Mouse (Mus musculus): ENCODE results near the gene Lcn5. TPM values are rescaled to one million over a fixed set of nuclear protein-coding genes. Genes with fewer than 3 reads are reported as not detected.
A peak's percentile ranks its signal among the peaks of the same experiment; 100 is the strongest.

Lcn5 gene
- not detected in 2 replicates for polyA plus RNA-seq (2014; fragmentation: Nextera tagmentation; extraction: Ambion mirVana)

DNA sequence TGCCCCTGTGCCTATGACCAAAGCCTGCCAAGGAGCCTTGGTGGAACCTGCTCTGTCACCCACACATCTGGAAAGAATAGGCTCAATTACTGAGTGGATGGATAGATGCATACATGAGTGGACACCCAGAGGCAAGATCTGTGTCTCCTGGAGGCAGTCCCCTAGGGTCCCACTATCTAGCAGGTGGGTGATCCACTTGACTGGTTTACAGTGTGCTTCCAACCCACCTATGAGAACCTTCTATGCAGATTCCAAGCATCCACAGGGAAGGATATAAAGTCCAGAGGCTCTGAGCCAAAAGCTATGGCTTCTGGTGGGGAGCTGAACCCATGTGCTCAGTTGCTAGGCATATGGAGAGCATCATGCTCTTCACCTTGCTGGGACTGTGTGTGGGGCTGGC, at the start of gene Lcn5:
Gene Lcn5, plus strand, starts transcription at position 301 of the 400 bp plus-strand sequence.
- ATAC-seq (ENCODE audit: insufficient read depth, low FRiP score, low TSS enrichment): no peak
- H3K27ac ChIP-seq (ENCODE audit: low read depth, low read length): no peak within 1 kb of the TSS

GRCm38 (mm10) chr2:25608671-25609070, 49.1 kb upstream of the Lcn5 start:
- ATAC-seq (ENCODE audit: insufficient read depth, low FRiP score, low TSS enrichment) (0 out of 2 replicates have a peak, but pooled peaks have one; percentile 5), DNase-seq (ENCODE audit: low spot score) (no peak)
- 63% methylated on average over 10 of the region's 10 CpGs for WGBS
- Histone ChIP-seq H3K36me3 (ENCODE audit: control insufficient read depth, insufficient read depth, low read length) (no peaks in the 10 kb centered on the region), H3K4me3 (ENCODE audit: low read depth, low read length) (peak overlapping the region; percentile 99), H3K9ac (ENCODE audit: low read length) (peak overlapping the region; percentile 97), H3K27ac (ENCODE audit: low read depth, low read length) (no peak overlapping the region), H3K9me3 (ENCODE audit: control insufficient read depth, low read length) (no peaks in the 10 kb centered on the region), H3K4me2 (ENCODE audit: low read depth) (peak overlapping the region; percentile 60), H3K27me3 (ENCODE audit: control insufficient read depth, insufficient read depth, low read length) (0 out of 2 replicates have a peak, but pooled peaks cover 2% of the 10 kb centered on the region), H3K4me1 (ENCODE audit: control insufficient read depth, insufficient read depth, low read length) (peaks cover 5% of the 10 kb centered on the region; the same call in 1 of the 2 replicates)

More for the DNA sequence above, at the start of gene Lcn5:
- no peaks in the 10 kb centered on the region for H3K27me3 ChIP-seq (ENCODE audit: control insufficient read depth, insufficient read depth, low read length)
- no peak within 1 kb of the TSS for H3K4me2 ChIP-seq (ENCODE audit: low read depth)
- no peaks in the 10 kb centered on the region for H3K9me3 ChIP-seq (ENCODE audit: control insufficient read depth, low read length)
- H3K9ac ChIP-seq (ENCODE audit: low read length): no peak within 1 kb of the TSS
- H3K4me1 ChIP-seq (ENCODE audit: control insufficient read depth, insufficient read depth, low read length): no peaks in the 10 kb centered on the region
- DNase-seq (ENCODE audit: low spot score): no peak
- H3K4me3 ChIP-seq (ENCODE audit: low read depth, low read length): no peak within 1 kb of the TSS
- H3K36me3 ChIP-seq (ENCODE audit: control insufficient read depth, insufficient read depth, low read length): no peaks in the 10 kb centered on the region

- ATAC-seq (ENCODE audit: insufficient read depth, low FRiP score, low TSS enrichment) (no peak), DNase-seq (ENCODE audit: low spot score) (no peak)
- WGBS: 27% methylated on average over 20 of the region's 22 CpGs
- Histone ChIP-seq H3K27ac (ENCODE audit: low read depth, low read length) (no peak overlapping the region), H3K9ac (ENCODE audit: low read length) (no peak overlapping the region), H3K36me3 (ENCODE audit: control insufficient read depth, insufficient read depth, low read length) (no peaks in the 10 kb centered on the region), H3K4me3 (ENCODE audit: low read depth, low read length) (no peak overlapping the region), H3K4me2 (ENCODE audit: low read depth) (no peak overlapping the region), H3K4me1 (ENCODE audit: control insufficient read depth, insufficient read depth, low read length) (no peaks in the 10 kb centered on the region), H3K27me3 (ENCODE audit: control insufficient read depth, insufficient read depth, low read length) (peaks cover 24% of the 10 kb centered on the region), H3K9me3 (ENCODE audit: control insufficient read depth, low read length) (no peaks in the 10 kb centered on the region)
Observed at GRCm38 (mm10) chr2:25616398-25616797, 41.4 kb upstream of the Lcn5 start.

GRCm38 (mm10) chr2:25617578-25617977, 40.2 kb upstream of the Lcn5 start, which contains the start of gene Ccdc183:
TSS of gene Ccdc183 (minus strand) at chr2:25617678.
- DNase-seq (ENCODE audit: low spot score): no peak
- Histone ChIP-seq H3K4me1 (ENCODE audit: control insufficient read depth, insufficient read depth, low read length) (no peaks in the 10 kb centered on the region), H3K9me3 (ENCODE audit: control insufficient read depth, low read length) (no peaks in the 10 kb centered on the region), H3K27ac (ENCODE audit: low read depth, low read length) (no peak within 1 kb of the TSS), H3K9ac (ENCODE audit: low read length) (no peak within 1 kb of the TSS), H3K27me3 (ENCODE audit: control insufficient read depth, insufficient read depth, low read length) (peaks cover 22% of the 10 kb centered on the region), H3K36me3 (ENCODE audit: control insufficient read depth, insufficient read depth, low read length) (no peaks in the 10 kb centered on the region), H3K4me2 (ENCODE audit: low read depth) (no peak within 1 kb of the TSS), H3K4me3 (ENCODE audit: low read depth, low read length) (no peak within 1 kb of the TSS)
- 76% methylated on average over 3 of the region's 3 CpGs for WGBS
- ATAC-seq (ENCODE audit: insufficient read depth, low FRiP score, low TSS enrichment): no peak

DNA sequence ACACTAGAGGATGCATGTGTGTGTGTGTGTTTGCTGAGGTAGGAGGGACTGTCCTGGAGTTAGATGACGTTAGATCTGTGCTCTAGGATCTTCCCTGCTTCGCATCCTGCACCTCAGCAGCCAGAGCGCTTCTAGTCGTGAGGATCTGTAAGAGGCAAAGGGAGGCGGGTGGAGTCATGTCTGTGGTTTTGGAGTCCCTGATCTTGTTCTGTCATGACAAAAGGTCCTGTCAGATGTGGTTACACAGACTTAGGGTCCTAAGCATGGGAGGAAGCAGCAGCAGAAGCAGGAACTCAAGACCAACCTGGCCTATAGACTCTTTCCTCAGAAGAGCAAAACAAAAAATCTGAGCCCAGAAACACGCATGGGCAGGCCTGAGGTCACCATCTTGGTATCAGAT, 37.4 kb upstream of the Lcn5 start:
- Histone ChIP-seq H3K9me3 (ENCODE audit: control insufficient read depth, low read length) (no peaks in the 10 kb centered on the region), H3K27ac (ENCODE audit: low read depth, low read length) (no peak overlapping the region), H3K27me3 (ENCODE audit: control insufficient read depth, insufficient read depth, low read length) (peaks cover 19% of the 10 kb centered on the region), H3K36me3 (ENCODE audit: control insufficient read depth, insufficient read depth, low read length) (no peaks in the 10 kb centered on the region), H3K4me2 (ENCODE audit: low read depth) (no peak overlapping the region), H3K4me1 (ENCODE audit: control insufficient read depth, insufficient read depth, low read length) (no peaks in the 10 kb centered on the region), H3K4me3 (ENCODE audit: low read depth, low read length) (no peak overlapping the region), H3K9ac (ENCODE audit: low read length) (no peak overlapping the region)
- 89% methylated on average over 6 of the region's 6 CpGs for WGBS
- ATAC-seq (ENCODE audit: insufficient read depth, low FRiP score, low TSS enrichment): no peak
- DNase-seq (ENCODE audit: low spot score): no peak

- Histone ChIP-seq H3K27ac (ENCODE audit: low read depth, low read length) (no peak overlapping the region), H3K9me3 (ENCODE audit: control insufficient read depth, low read length) (no peaks in the 10 kb centered on the region), H3K27me3 (ENCODE audit: control insufficient read depth, insufficient read depth, low read length) (peaks cover 15% of the 10 kb centered on the region), H3K9ac (ENCODE audit: low read length) (no peak overlapping the region), H3K4me3 (ENCODE audit: low read depth, low read length) (no peak overlapping the region), H3K4me2 (ENCODE audit: low read depth) (peak overlapping the region; percentile 69; the same call in 1 of the 2 replicates), H3K4me1 (ENCODE audit: control insufficient read depth, insufficient read depth, low read length) (no peaks in the 10 kb centered on the region), H3K36me3 (ENCODE audit: control insufficient read depth, insufficient read depth, low read length) (no peaks in the 10 kb centered on the region)
- DNase-seq (ENCODE audit: low spot score) (no peak), ATAC-seq (ENCODE audit: insufficient read depth, low FRiP score, low TSS enrichment) (no peak)
- WGBS: 91% methylated on average over 4 of the region's 4 CpGs
Observed at GRCm38 (mm10) chr2:25620852-25621228, 36.9 kb upstream of the Lcn5 start.

DNA sequence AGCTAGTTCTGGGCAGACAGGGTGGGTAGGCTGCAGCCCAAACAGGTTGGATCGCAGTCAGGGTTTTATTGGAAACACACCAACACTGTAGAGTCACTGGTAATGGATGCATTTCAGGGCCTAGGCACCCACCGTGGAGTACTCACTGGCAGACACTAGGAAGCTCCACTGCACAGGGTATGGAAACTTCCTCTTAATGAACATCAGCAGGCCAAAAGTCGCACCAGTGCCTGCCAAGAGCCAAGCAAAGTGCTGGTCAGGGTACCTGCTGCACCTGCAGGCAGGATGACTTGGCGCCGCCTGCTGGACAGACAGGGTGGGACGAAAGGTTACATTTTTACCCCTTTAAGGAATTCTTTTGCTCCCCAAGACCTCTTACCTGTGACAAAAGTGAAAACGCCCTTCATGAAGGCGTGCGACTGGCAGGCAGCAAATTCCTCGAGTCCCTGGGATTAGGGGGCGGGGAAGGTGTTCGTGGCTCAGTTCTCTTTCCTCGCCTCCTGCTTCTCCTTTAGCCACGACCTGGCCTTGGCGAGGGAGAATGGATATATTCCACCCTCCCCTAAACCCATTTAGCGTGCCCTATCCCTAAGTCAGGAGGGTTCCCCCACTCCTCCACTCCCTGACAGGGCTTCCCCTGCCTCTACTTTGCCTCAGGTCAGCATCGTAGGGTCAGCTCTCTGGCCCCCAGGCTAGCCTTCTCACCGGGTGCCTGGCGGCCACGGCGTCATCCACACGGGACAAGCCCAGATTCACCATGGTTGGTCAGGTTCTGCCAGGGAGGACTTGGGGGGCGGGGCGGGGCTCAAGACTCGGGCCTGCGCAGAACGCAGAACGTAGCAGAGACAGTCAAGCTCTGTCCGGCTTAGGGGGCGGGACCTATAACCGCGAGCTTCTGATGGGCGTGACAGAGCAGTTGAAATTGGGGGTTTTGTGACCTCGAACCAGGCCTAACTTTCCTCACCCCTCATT, 36.2 kb upstream of the Lcn5 start, which contains the start of gene Tmem141:
Gene Tmem141, minus strand, starts transcription at position 777 of the 972 bp plus-strand sequence.
- peak; percentile 93 for ATAC-seq (ENCODE audit: insufficient read depth, low FRiP score, low TSS enrichment)
- Histone ChIP-seq H3K9me3 (ENCODE audit: control insufficient read depth, low read length) (no peaks in the 10 kb centered on the region), H3K27ac (ENCODE audit: low read depth, low read length) (no peak within 1 kb of the TSS), H3K9ac (ENCODE audit: low read length) (peak within 1 kb of the TSS; percentile 52), H3K4me2 (ENCODE audit: low read depth) (peak within 1 kb of the TSS; percentile 69), H3K4me3 (ENCODE audit: low read depth, low read length) (peak within 1 kb of the TSS; percentile 35), H3K27me3 (ENCODE audit: control insufficient read depth, insufficient read depth, low read length) (peaks cover 8% of the 10 kb centered on the region), H3K36me3 (ENCODE audit: control insufficient read depth, insufficient read depth, low read length) (no peaks in the 10 kb centered on the region), H3K4me1 (ENCODE audit: control insufficient read depth, insufficient read depth, low read length) (no peaks in the 10 kb centered on the region)
- peak; percentile 86 for DNase-seq (ENCODE audit: low spot score)
- 5% methylated on average over 33 of the region's 34 CpGs for WGBS

- no peak for ATAC-seq (ENCODE audit: insufficient read depth, low FRiP score, low TSS enrichment)
- no peak for DNase-seq (ENCODE audit: low spot score)
Observed at GRCm38 (mm10) chr2:25625986-25626385, 31.8 kb upstream of the Lcn5 start.

More at GRCm38 (mm10) chr2:25625986-25626385, 31.8 kb upstream of the Lcn5 start:
- no peaks in the 10 kb centered on the region for H3K4me1 ChIP-seq (ENCODE audit: control insufficient read depth, insufficient read depth, low read length)
- no peak overlapping the region for H3K27ac ChIP-seq (ENCODE audit: low read depth, low read length)
- no peak overlapping the region for H3K4me3 ChIP-seq (ENCODE audit: low read depth, low read length)
- H3K36me3 ChIP-seq (ENCODE audit: control insufficient read depth, insufficient read depth, low read length): no peaks in the 10 kb centered on the region
- no peak overlapping the region for H3K9ac ChIP-seq (ENCODE audit: low read length)
- WGBS: 56% methylated on average over 5 of the region's 5 CpGs
- H3K4me2 ChIP-seq (ENCODE audit: low read depth): no peak overlapping the region
- H3K9me3 ChIP-seq (ENCODE audit: control insufficient read depth, low read length): no peaks in the 10 kb centered on the region
- no peaks in the 10 kb centered on the region for H3K27me3 ChIP-seq (ENCODE audit: control insufficient read depth, insufficient read depth, low read length)

Data from neural tube, embryonic 11.5 days (tissue).